Mouse (Mus musculus) A20 (cell line): ENCODE data around the gene Pga5.

Source experiments
- DNase-seq: peaks from one replicate; pipeline ENCODE4 v3.0.0-alpha.2; 2011; ENCODE audit warnings: low read depth, low spot score

Gene Pga5

GRCm38 (mm10) chr19:10677915-10678771 lies at the start of gene Pga5:
Pga5 (minus strand) TSS chr19:10678071.
- peak; percentile 64 for DNase-seq

GRCm38 (mm10) chr19:10724629-10725363 lies 46.9 kb upstream of the Pga5 start:
- DNase-seq: no peak

- no peak for DNase-seq
Observed at GRCm38 (mm10) chr19:10723649-10724048, 45.8 kb upstream of the Pga5 start.

- DNase-seq: no peak
Observed at GRCm38 (mm10) chr19:10723084-10723483, 45.2 kb upstream of the Pga5 start.

- no peak for DNase-seq
Observed at GRCm38 (mm10) chr19:10721064-10721463, 43.2 kb upstream of the Pga5 start.

- no peak for DNase-seq
Observed at GRCm38 (mm10) chr19:10720524-10720923, 42.7 kb upstream of the Pga5 start.

- DNase-seq: no peak
Observed at GRCm38 (mm10) chr19:10719751-10720150, 41.9 kb upstream of the Pga5 start.

GRCm38 (mm10) chr19:10718251-10718775 lies 40.4 kb upstream of the Pga5 start:
- DNase-seq: no peak

- no peak for DNase-seq
Observed at GRCm38 (mm10) chr19:10715476-10715875, 37.6 kb upstream of the Pga5 start.

GRCm38 (mm10) chr19:10714682-10715475 lies 37.0 kb upstream of the Pga5 start:
- peak; percentile 64 for DNase-seq

- DNase-seq: no peak
Observed at GRCm38 (mm10) chr19:10714168-10714567, 36.3 kb upstream of the Pga5 start.

- no peak for DNase-seq
Observed at GRCm38 (mm10) chr19:10713551-10713950, 35.7 kb upstream of the Pga5 start.

- DNase-seq: no peak
Observed at GRCm38 (mm10) chr19:10712646-10713045, 34.8 kb upstream of the Pga5 start.

- no peak for DNase-seq
Observed at GRCm38 (mm10) chr19:10712194-10712593, 34.3 kb upstream of the Pga5 start.

- no peak for DNase-seq
Observed at GRCm38 (mm10) chr19:10710751-10711150, 32.9 kb upstream of the Pga5 start.

GRCm38 (mm10) chr19:10710088-10710511 lies 32.2 kb upstream of the Pga5 start:
- peak; percentile 41 for DNase-seq

- peak; percentile 81 for DNase-seq
Observed at GRCm38 (mm10) chr19:10709360-10710087, 31.7 kb upstream of the Pga5 start.

- no peak for DNase-seq
Observed at GRCm38 (mm10) chr19:10708900-10709299, 31.0 kb upstream of the Pga5 start.

GRCm38 (mm10) chr19:10707881-10708280 lies 30.0 kb upstream of the Pga5 start:
- no peak for DNase-seq

GRCm38 (mm10) chr19:10707087-10707875 lies 29.4 kb upstream of the Pga5 start:
- no peak for DNase-seq
